Mouse (Mus musculus) liver, postnatal 0 days (tissue): Measurements from ENCODE around the gene 1700067K01Rik.

Experiments used
- CTCF ChIP-seq: sonication (generic); IDR thresholded peaks from 2 replicates; pipeline ENCODE4 v1.5.1; 2016; ENCODE audit warnings: antibody characterized with exemption, low read depth
- EP300 ChIP-seq: IDR thresholded peaks from 2 replicates; pipeline ENCODE4 v1.6.1; 2016; ENCODE audit warnings: antibody characterized with exemption, low read depth, mild to moderate bottlenecking

DNA sequence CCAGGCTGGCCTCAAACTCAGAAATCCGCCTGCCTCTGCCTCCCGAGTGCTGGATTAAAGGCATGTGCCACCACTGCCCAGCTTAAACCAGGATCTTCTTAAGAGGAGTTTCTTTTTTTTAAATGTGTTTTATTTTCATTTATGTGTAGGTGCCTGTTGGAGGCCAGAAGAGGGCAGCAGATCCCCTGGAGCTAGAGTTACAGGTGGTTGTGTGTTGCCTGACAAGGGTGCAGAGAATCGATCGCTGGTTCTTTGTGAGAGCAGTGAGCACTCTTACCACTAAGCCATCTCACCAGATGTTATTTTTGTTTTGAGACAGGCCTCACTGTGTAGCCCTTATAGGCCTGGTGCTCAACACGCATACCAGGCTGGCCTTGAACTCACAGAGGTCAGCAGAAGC, 14.5 kb downstream of the 1700067K01Rik start:
- TF ChIP-seq CTCF (0 out of 2 replicates have a peak, but pooled peaks have one; percentile 17), EP300 (no peak)
